Mouse (Mus musculus): ENCODE measurements around the gene Eng. TPM values are rescaled to one million over a fixed set of nuclear protein-coding genes. Genes with fewer than 3 reads are reported as not detected.
A peak's percentile ranks its signal among the peaks of the same experiment; 100 is the strongest.

Eng gene
- total and polyA plus RNA-seq, 3 experiments, result 0.08 to 0.47 (median 0.13) TPM

GRCm38 (mm10) chr2:32711301-32712056 is 65.1 kb downstream of the Eng start:
- H3K36me3 ChIP-seq (replicated peaks in 1 of 2; ENCODE audit: control insufficient read depth in 1 of 2, insufficient read depth in 1 of 2, low read length in 1 of 2), result peaks cover 37 to 47% of the 10 kb centered on the region in 2 experiments
- peak overlapping the region; percentile 82 for H3K9ac ChIP-seq (ENCODE audit: insufficient read depth, low read depth)
- H3K4me1 ChIP-seq (ENCODE audit: control insufficient read depth in 1 of 2, insufficient read depth in 2 of 2), result peaks cover 27 to 48% of the 10 kb centered on the region in 2 experiments
- TF ChIP-seq NRF1 (IDR thresholded peaks at IDR 0.05; ENCODE audit: low read depth, low read length) (no peak), IRF4 (IDR thresholded peaks at IDR 0.05; ENCODE audit: low read depth, low read length) (no peak), SIN3A (IDR thresholded peaks at IDR 0.05; ENCODE audit: low read length) (0 out of 2 replicates have a peak, but pooled peaks have one; percentile 9), EP300 (IDR thresholded peaks at IDR 0.05; ENCODE audit: low read length) (no peak), BHLHE40 (IDR thresholded peaks at IDR 0.05; ENCODE audit: low read depth, low read length) (no peak)
- H3K27me3 ChIP-seq (replicated peaks), result no peaks in the 10 kb centered on the region
- peak overlapping the region; percentile 3; the same call in 1 of the 2 replicates for H3K27ac ChIP-seq (ENCODE audit: insufficient read depth, low read depth)
- peaks cover under 1% of the 10 kb centered on the region for H3K9me3 ChIP-seq (replicated peaks; ENCODE audit: low read length)
- peak overlapping the region; percentile 82 to 87 (median 84) for H3K4me3 ChIP-seq (replicated peaks in 1 of 3; ENCODE audit: low read depth in 2 of 3, low read length in 2 of 3, poor library complexity in 1 of 3)
- DNase-seq (ENCODE audit: extremely low read depth), result no peak
- H3K79me2 ChIP-seq (replicated peaks; ENCODE audit: control insufficient read depth, extremely low read depth, insufficient read depth, poor library complexity, severe bottlenecking), result peaks cover 52% of the 10 kb centered on the region
- dilution Hi-C loops (cut with MboI; ENCODE audit: extremely low pct_ligation_motif_present, extremely low pct_unique_long_range_greater_than_20kb, low sequenced_read_pairs), result no loop called here
- in situ Hi-C loops (cut with MboI; ENCODE audit: low pct_ligation_motif_present, low pct_unique_long_range_greater_than_20kb, low sequenced_read_pairs), result loop anchor here (5.0 kb wide), 1 partner anchor 46 kb away; the partner anchor contains the start of gene Tor2a
- H3K4me2 ChIP-seq (ENCODE audit: insufficient read depth, low read depth, poor library complexity, severe bottlenecking), result peak overlapping the region; percentile 81

DNA sequence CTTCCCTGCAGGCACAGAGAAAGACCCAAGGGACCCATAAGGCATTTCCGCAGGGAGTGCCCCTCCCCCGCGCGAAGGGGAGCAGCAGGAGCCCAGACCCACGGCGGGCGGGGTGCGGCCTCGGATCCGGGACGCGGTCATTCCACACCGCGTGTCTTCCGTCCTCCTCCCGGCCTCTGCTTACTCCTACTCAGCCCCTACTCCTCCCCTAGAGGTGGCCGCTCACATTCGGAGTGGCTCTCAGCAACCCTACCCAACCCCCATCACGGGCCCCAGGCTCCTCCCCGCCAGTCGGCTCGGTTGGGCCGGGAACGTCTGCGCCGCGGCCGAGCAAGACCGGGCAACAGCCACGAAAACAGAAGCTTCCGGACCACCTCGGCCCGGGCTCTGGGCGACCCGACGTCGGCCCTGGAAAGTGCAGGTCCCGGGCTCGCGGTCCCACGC is 65.7 kb downstream of the Eng start:
- dilution Hi-C loops (cut with MboI; ENCODE audit: extremely low pct_ligation_motif_present, extremely low pct_unique_long_range_greater_than_20kb, low sequenced_read_pairs) (no loop called here), in situ Hi-C loops (cut with MboI; ENCODE audit: low pct_ligation_motif_present, low pct_unique_long_range_greater_than_20kb, low sequenced_read_pairs) (loop anchor here (5.0 kb wide), 1 partner anchor 45 kb away; the partner anchor contains the start of gene Tor2a)
- Histone ChIP-seq H3K36me3 (replicated peaks in 1 of 2; ENCODE audit: control insufficient read depth in 1 of 2, insufficient read depth in 1 of 2, low read length in 1 of 2) (peaks cover 31 to 40% of the 10 kb centered on the region in 2 experiments), H3K9ac (ENCODE audit: insufficient read depth, low read depth) (peak overlapping the region; percentile 82), H3K4me3 (replicated peaks in 1 of 3; ENCODE audit: low read depth in 2 of 3, low read length in 2 of 3, poor library complexity in 1 of 3) (peak overlapping the region; percentile 82 to 87 (median 84)), H3K4me1 (ENCODE audit: control insufficient read depth in 1 of 2, insufficient read depth in 2 of 2) (peaks cover 27 to 48% of the 10 kb centered on the region in 2 experiments), H3K9me3 (replicated peaks; ENCODE audit: low read length) (peaks cover 6% of the 10 kb centered on the region), H3K4me2 (ENCODE audit: insufficient read depth, low read depth, poor library complexity, severe bottlenecking) (peak overlapping the region; percentile 81), H3K79me2 (replicated peaks; ENCODE audit: control insufficient read depth, extremely low read depth, insufficient read depth, poor library complexity, severe bottlenecking) (peaks cover 49% of the 10 kb centered on the region), H3K27me3 (replicated peaks) (no peaks in the 10 kb centered on the region), H3K27ac (ENCODE audit: insufficient read depth, low read depth) (peak overlapping the region; percentile 77)
- peak; percentile 74 for DNase-seq (ENCODE audit: extremely low read depth)
- TF ChIP-seq ZMIZ1 (IDR thresholded peaks at IDR 0.05; ENCODE audit: low read depth, low read length), result no peak
- TF ChIP-seq ZNF384 (IDR thresholded peaks at IDR 0.05; ENCODE audit: low read depth, low read length), result no peak
- no peak for TF ChIP-seq JUND (conservative IDR thresholded peaks at IDR 0.05; ENCODE audit: low read depth, low read length)
- no peak for TF ChIP-seq GABPA (IDR thresholded peaks at IDR 0.05; ENCODE audit: insufficient replicate concordance, low read depth, low read length)
- no peak for TF ChIP-seq SMC3 (IDR thresholded peaks at IDR 0.05; ENCODE audit: low read depth, low read length)
- no peak for TF ChIP-seq ELF1 (IDR thresholded peaks at IDR 0.05; ENCODE audit: low read depth, low read length)
- no peak; the same call in 1 of the 2 replicates for TF ChIP-seq TCF12 (IDR thresholded peaks at IDR 0.05; ENCODE audit: low read depth, low read length)
- TF ChIP-seq MEF2A (IDR thresholded peaks at IDR 0.05; ENCODE audit: borderline replicate concordance, low read depth, low read length), result no peak
- TF ChIP-seq BHLHE40 (IDR thresholded peaks at IDR 0.05; ENCODE audit: low read depth, low read length), result 0 out of 2 replicates have a peak, but pooled peaks have one; percentile 15
- no peak for TF ChIP-seq NELFE (IDR thresholded peaks at IDR 0.05; ENCODE audit: low read depth, low read length)
- TF ChIP-seq UBTF (IDR thresholded peaks at IDR 0.05; ENCODE audit: low read depth, low read length), result peak; percentile 37; the same call in 1 of the 2 replicates
- TF ChIP-seq TBP (conservative IDR thresholded peaks at IDR 0.05; ENCODE audit: low read depth, low read length), result no peak
- no peak; the same call in 1 of the 2 replicates for TF ChIP-seq CHD1 (IDR thresholded peaks at IDR 0.05; ENCODE audit: low read depth, low read length)
- TF ChIP-seq USF2 (conservative IDR thresholded peaks at IDR 0.05; ENCODE audit: low read depth, low read length), result no peak
- TF ChIP-seq CHD2 (IDR thresholded peaks at IDR 0.05; ENCODE audit: low read length), result peak; percentile 83
- TF ChIP-seq RAD21 (IDR thresholded peaks at IDR 0.05; ENCODE audit: low read depth, low read length), result no peak
- no peak for TF ChIP-seq EP300 (IDR thresholded peaks at IDR 0.05; ENCODE audit: low read length)
- TF ChIP-seq MAFK (IDR thresholded peaks at IDR 0.05; ENCODE audit: insufficient replicate concordance, low read length), result no peak
- TF ChIP-seq CTCF (conservative IDR thresholded peaks at IDR 0.05 in 1 of 2, IDR thresholded peaks at IDR 0.05 in 1 of 2; ENCODE audit: low read depth in 2 of 2, low read length in 2 of 2), result no peak
- no peak for TF ChIP-seq ZKSCAN1 (IDR thresholded peaks at IDR 0.05; ENCODE audit: borderline replicate concordance, low read depth, low read length)
- TF ChIP-seq ZC3H11A (IDR thresholded peaks at IDR 0.05; ENCODE audit: low read depth, low read length), result no peak
- TF ChIP-seq HCFC1 (IDR thresholded peaks at IDR 0.05; ENCODE audit: low read depth, low read length), result no peak
- TF ChIP-seq PAX5 (IDR thresholded peaks at IDR 0.05; ENCODE audit: low read length), result no peak
- TF ChIP-seq MXI1 (IDR thresholded peaks at IDR 0.05; ENCODE audit: low read depth, low read length), result no peak
- TF ChIP-seq MAX (IDR thresholded peaks at IDR 0.05; ENCODE audit: low read length), result 0 out of 2 replicates have a peak, but pooled peaks have one; percentile 9
- TF ChIP-seq KAT2A (IDR thresholded peaks at IDR 0.05; ENCODE audit: insufficient replicate concordance, low read length), result no peak
- no peak for TF ChIP-seq RCOR1 (conservative IDR thresholded peaks at IDR 0.05; ENCODE audit: low read depth, low read length)
- no peak for TF ChIP-seq IRF4 (IDR thresholded peaks at IDR 0.05; ENCODE audit: low read depth, low read length)
